Mouse (Mus musculus) bone marrow macrophage, adult 2 months (primary cell): ENCODE data around the gene Blcap.

ENCODE experiments used
- CTCF ChIP-seq: IDR thresholded peaks from 2 replicates; pipeline ENCODE4 v1.5.1; 2012; ENCODE audit warnings: low read depth, mild to moderate bottlenecking, low read length, moderate library complexity
- POLR2A ChIP-seq: IDR thresholded peaks from 2 replicates; pipeline ENCODE4 v1.6.1; 2012; ENCODE audit warnings: mild to moderate bottlenecking, low read depth, low read length, borderline replicate concordance

DNA sequence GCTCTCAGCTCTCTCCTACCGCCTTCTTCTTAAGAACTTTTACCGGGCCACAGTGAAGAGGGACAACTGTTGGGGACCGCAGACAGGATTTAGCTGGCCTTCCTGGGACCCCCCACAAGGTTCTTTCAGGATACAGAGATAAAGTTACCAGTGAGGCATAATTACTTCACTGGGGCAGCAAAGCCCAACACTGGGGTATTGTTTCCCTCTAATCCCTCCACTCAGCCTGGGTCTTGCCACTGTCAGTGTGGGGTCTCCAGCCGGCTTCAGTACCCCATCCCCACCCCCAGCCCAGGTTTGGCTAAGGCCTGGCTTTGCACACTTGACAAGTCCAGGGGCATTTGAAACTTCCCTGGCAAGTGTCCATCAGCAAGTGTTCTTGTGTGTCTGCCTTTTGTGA lies 56.7 kb downstream of the Blcap start:
- TF ChIP-seq POLR2A, result no peak
- no peak for TF ChIP-seq CTCF
